Mouse (Mus musculus): ENCODE results near the gene Flna. TPM values are rescaled to one million over a fixed set of nuclear protein-coding genes. Genes with fewer than 3 reads are reported as not detected.
"Not testable (repeated sequence)": the region's sequence is repeated elsewhere in the genome, so short reads cannot be mapped to it uniquely, and the experiment has no call there.

Gene Flna
- total and polyA plus RNA-seq, 3 experiments: 87.4 to 218 (median 104) TPM

DNA sequence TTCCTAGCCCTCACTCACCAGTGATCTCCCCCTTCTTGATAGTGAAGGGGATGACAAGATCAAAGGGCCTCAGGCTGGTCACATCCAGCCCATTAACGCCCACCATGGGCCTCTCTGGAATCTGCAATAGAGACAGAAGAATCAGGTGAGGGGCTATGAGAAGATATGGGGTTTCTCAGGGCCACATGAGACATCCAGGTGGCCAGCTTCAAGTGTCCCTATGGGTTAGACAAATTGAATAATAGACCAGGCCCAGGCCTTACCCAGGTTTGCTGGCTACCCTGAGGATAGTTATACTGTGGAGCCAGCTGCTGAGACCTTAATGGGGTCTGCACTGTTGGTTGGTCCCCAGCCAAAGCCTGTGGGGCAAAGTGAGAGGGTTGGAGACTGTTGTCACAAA is 19.6 kb downstream of the Flna start:
- Histone ChIP-seq H3K9ac (ENCODE audit: low read depth, low read length) (no peak overlapping the region), H3K79me2 (replicated peaks; ENCODE audit: control insufficient read depth, insufficient read depth, low read length) (no peaks in the 10 kb centered on the region), H3K36me3 (ENCODE audit: control insufficient read depth, insufficient read depth, low read length) (no peaks in the 10 kb centered on the region; the same call in 1 of the 2 replicates), H3K4me3 (no peak overlapping the region), H3K4me1 (ENCODE audit: control insufficient read depth, insufficient read depth, low read length) (no peaks in the 10 kb centered on the region), H3K27me3 (ENCODE audit: control insufficient read depth, insufficient read depth, low read length) (no peaks in the 10 kb centered on the region), H3K27ac (no peak overlapping the region)
- no peak for DNase-seq
- TF ChIP-seq POLR2A (IDR thresholded peaks at IDR 0.05; ENCODE audit: insufficient read depth, low read depth, low read length): no peak
- 56% methylated on average over 1 of the region's 1 CpGs for WGBS
- intact Hi-C loops (cut with DNase I): no loop called here

DNA sequence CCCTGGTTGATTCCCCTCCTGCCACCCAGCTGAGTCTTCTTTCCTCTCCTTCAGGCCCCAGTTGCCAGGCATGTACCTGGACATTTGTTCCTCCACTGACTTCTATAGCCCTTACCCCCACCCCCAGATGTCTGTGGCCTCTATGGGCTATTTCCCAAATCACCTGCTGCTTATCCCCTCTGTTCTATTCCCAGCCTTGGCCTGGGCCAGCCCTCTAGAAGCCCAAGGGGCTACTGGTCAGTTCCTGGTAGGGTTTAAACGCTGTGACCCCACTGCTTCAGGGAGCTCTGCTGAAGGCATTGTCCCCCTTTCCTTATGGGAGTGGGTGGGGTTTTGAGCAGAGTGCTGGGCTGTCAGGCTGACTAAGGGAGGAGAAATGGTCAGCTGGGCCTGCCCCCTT is 29.5 kb downstream of the Flna start:
- DNase-seq; H3K27me3 ChIP-seq (ENCODE audit: control insufficient read depth, insufficient read depth, low read length); H3K4me1 ChIP-seq (ENCODE audit: control insufficient read depth, insufficient read depth, low read length); H3K4me3 ChIP-seq; intact Hi-C loops (cut with DNase I); H3K79me2 ChIP-seq (replicated peaks; ENCODE audit: control insufficient read depth, insufficient read depth, low read length); H3K9ac ChIP-seq (ENCODE audit: low read depth, low read length); H3K36me3 ChIP-seq (ENCODE audit: control insufficient read depth, insufficient read depth, low read length); H3K27ac ChIP-seq: not testable (repeated sequence)
- 36% methylated on average over 1 of the region's 1 CpGs for WGBS

- no peaks in the 10 kb centered on the region for H3K27me3 ChIP-seq (ENCODE audit: control insufficient read depth, insufficient read depth, low read length)
- intact Hi-C loops (cut with DNase I): no loop called here
- 56% methylated on average over 13 of the region's 13 CpGs for WGBS
- TF ChIP-seq EP300 (IDR thresholded peaks at IDR 0.05; ENCODE audit: insufficient read depth, low read depth, low read length) (no peak), POLR2A (IDR thresholded peaks at IDR 0.05; ENCODE audit: insufficient read depth, low read depth, low read length) (no peak), CTCF (IDR thresholded peaks at IDR 0.05) (no peak)
- H3K4me1 ChIP-seq (ENCODE audit: control insufficient read depth, insufficient read depth, low read length): no peaks in the 10 kb centered on the region
- no peak overlapping the region for H3K27ac ChIP-seq
- H3K79me2 ChIP-seq (replicated peaks; ENCODE audit: control insufficient read depth, insufficient read depth, low read length): no peaks in the 10 kb centered on the region
- no peak for DNase-seq
- no peaks in the 10 kb centered on the region for H3K36me3 ChIP-seq (ENCODE audit: control insufficient read depth, insufficient read depth, low read length)
- no peak overlapping the region for H3K4me3 ChIP-seq
- no peak overlapping the region for H3K9ac ChIP-seq (ENCODE audit: low read depth, low read length)
These were observed 30.2 kb downstream of the Flna start for GRCm38 (mm10) chrX:74219449-74219848.

GRCm38 (mm10) chrX:74218496-74218895 is 31.1 kb downstream of the Flna start:
- DNase-seq: no peak

GRCm38 (mm10) chrX:74203556-74203955 is 46.1 kb downstream of the Flna start:
- Histone ChIP-seq H3K27me3 (ENCODE audit: control insufficient read depth, insufficient read depth, low read length) (no peaks in the 10 kb centered on the region), H3K4me1 (ENCODE audit: control insufficient read depth, insufficient read depth, low read length) (no peaks in the 10 kb centered on the region), H3K36me3 (ENCODE audit: control insufficient read depth, insufficient read depth, low read length) (no peaks in the 10 kb centered on the region), H3K4me3 (no peak overlapping the region), H3K79me2 (replicated peaks; ENCODE audit: control insufficient read depth, insufficient read depth, low read length) (no peaks in the 10 kb centered on the region), H3K27ac (no peak overlapping the region), H3K9ac (ENCODE audit: low read depth, low read length) (no peak overlapping the region)
- no peak for DNase-seq
- intact Hi-C loops (cut with DNase I): no loop called here
- TF ChIP-seq POLR2A (IDR thresholded peaks at IDR 0.05; ENCODE audit: insufficient read depth, low read depth, low read length) (no peak), CTCF (IDR thresholded peaks at IDR 0.05) (no peak), EP300 (IDR thresholded peaks at IDR 0.05; ENCODE audit: insufficient read depth, low read depth, low read length) (no peak)
- 72% methylated on average over 2 of the region's 2 CpGs for WGBS

More at GRCm38 (mm10) chrX:74218496-74218895, 31.1 kb downstream of the Flna start:
- TF ChIP-seq POLR2A (IDR thresholded peaks at IDR 0.05; ENCODE audit: insufficient read depth, low read depth, low read length) (no peak), CTCF (IDR thresholded peaks at IDR 0.05) (no peak), EP300 (IDR thresholded peaks at IDR 0.05; ENCODE audit: insufficient read depth, low read depth, low read length) (no peak)
- Histone ChIP-seq H3K79me2 (replicated peaks; ENCODE audit: control insufficient read depth, insufficient read depth, low read length) (no peaks in the 10 kb centered on the region), H3K9ac (ENCODE audit: low read depth, low read length) (no peak overlapping the region), H3K4me3 (no peak overlapping the region), H3K4me1 (ENCODE audit: control insufficient read depth, insufficient read depth, low read length) (no peaks in the 10 kb centered on the region), H3K36me3 (ENCODE audit: control insufficient read depth, insufficient read depth, low read length) (no peaks in the 10 kb centered on the region), H3K27me3 (ENCODE audit: control insufficient read depth, insufficient read depth, low read length) (no peaks in the 10 kb centered on the region), H3K27ac (no peak overlapping the region)
- intact Hi-C loops (cut with DNase I): no loop called here
- 93% methylated on average over 4 of the region's 4 CpGs for WGBS

GRCm38 (mm10) chrX:74176959-74177358 is 72.7 kb downstream of the Flna start, which contains the start of gene Tktl1:
Gene Tktl1, plus strand, starts transcription at chrX:74177259.
- H3K4me1 ChIP-seq (ENCODE audit: control insufficient read depth, insufficient read depth, low read length): no peaks in the 10 kb centered on the region
- no peaks in the 10 kb centered on the region for H3K36me3 ChIP-seq (ENCODE audit: control insufficient read depth, insufficient read depth, low read length)
- intact Hi-C loops (cut with DNase I): no loop called here
- no peak within 1 kb of the TSS for H3K27ac ChIP-seq
- no peaks in the 10 kb centered on the region for H3K79me2 ChIP-seq (replicated peaks; ENCODE audit: control insufficient read depth, insufficient read depth, low read length)
- H3K4me3 ChIP-seq: no peak within 1 kb of the TSS
- H3K9ac ChIP-seq (ENCODE audit: low read depth, low read length): no peak within 1 kb of the TSS
- WGBS: 88% methylated on average over 17 of the region's 17 CpGs
- no peaks in the 10 kb centered on the region for H3K27me3 ChIP-seq (ENCODE audit: control insufficient read depth, insufficient read depth, low read length)
- DNase-seq: no peak
- TF ChIP-seq POLR2A (IDR thresholded peaks at IDR 0.05; ENCODE audit: insufficient read depth, low read depth, low read length) (no peak), EP300 (IDR thresholded peaks at IDR 0.05; ENCODE audit: insufficient read depth, low read depth, low read length) (no peak), CTCF (IDR thresholded peaks at IDR 0.05) (no peak)

Small RNA genes within 50 kb of the gene (microRNA-seq; reads per million reads assigned to microRNA genes)
- 0.77 to 1.7 reads per million in 2 experiments for gene Mir7091

Other genes with a start within 250 kb of the Flna start
- 10 to 100 TPM; 56.7 to 58.0 TPM for gene Irak1, start 225.9 kb downstream of the Flna start, total RNA-seq (2021)
- 112 and 128 TPM in 2 replicates for gene Irak1, start 225.9 kb downstream of the Flna start, polyA plus RNA-seq (2012; rRNA removed)
- gene Opn1mw, start 122.4 kb downstream of the Flna start, total RNA-seq (2021): not detected
- gene Opn1mw, start 122.4 kb downstream of the Flna start, polyA plus RNA-seq (2012; rRNA removed): not detected in 2 replicates
- gene Mecp2, start 114.5 kb downstream of the Flna start, total RNA-seq (2021): 10 to 100 TPM; 27.0 to 32.6 TPM
- gene Mecp2, start 114.5 kb downstream of the Flna start, polyA plus RNA-seq (2012; rRNA removed): 6.2 and 9.6 TPM in 2 replicates
- not detected for gene Tex28, start 82.0 kb downstream of the Flna start, total RNA-seq (2021)
- not detected in 2 replicates for gene Tex28, start 82.0 kb downstream of the Flna start, polyA plus RNA-seq (2012; rRNA removed)
- gene Tktl1, start 72.6 kb downstream of the Flna start, total RNA-seq (2021): not detected
- gene Tktl1, start 72.6 kb downstream of the Flna start, polyA plus RNA-seq (2012; rRNA removed): not detected in 2 replicates
- 10 to 100 TPM; 33.8 to 37.6 TPM for gene Emd, start 4.9 kb upstream of the Flna start, total RNA-seq (2021)
- gene Emd, start 4.9 kb upstream of the Flna start, polyA plus RNA-seq (2012; rRNA removed): 49.5 and 75.7 TPM in 2 replicates
- gene Rpl10, start 21.0 kb upstream of the Flna start, total RNA-seq (2021): 100 to 1,000 TPM; 200 to 274 TPM
- gene Rpl10, start 21.0 kb upstream of the Flna start, polyA plus RNA-seq (2012; rRNA removed): 593 and 754 TPM in 2 replicates
- gene Taz, start 32.1 kb upstream of the Flna start, total RNA-seq (2021): 10 to 100 TPM; 45.6 to 47.4 TPM
- 93.5 and 103 TPM in 2 replicates for gene Taz, start 32.1 kb upstream of the Flna start, polyA plus RNA-seq (2012; rRNA removed)
- gene Dnase1l1, start 32.5 kb upstream of the Flna start, total RNA-seq (2021): 10 to 100 TPM; 15.4 to 19.7 TPM
- gene Dnase1l1, start 32.5 kb upstream of the Flna start, polyA plus RNA-seq (2012; rRNA removed): 21.2 and 33.2 TPM in 2 replicates
- gene Atp6ap1, start 47.3 kb upstream of the Flna start, total RNA-seq (2021): 100 to 1,000 TPM; 131 to 132 TPM
- gene Atp6ap1, start 47.3 kb upstream of the Flna start, polyA plus RNA-seq (2012; rRNA removed): 240 and 378 TPM in 2 replicates
- 10 to 100 TPM; 63.1 to 71.6 TPM for gene Gdi1, start 55.2 kb upstream of the Flna start, total RNA-seq (2021)
- 121 and 191 TPM in 2 replicates for gene Gdi1, start 55.2 kb upstream of the Flna start, polyA plus RNA-seq (2012; rRNA removed)
- gene Fam50a, start 63.2 kb upstream of the Flna start, total RNA-seq (2021): 10 to 100 TPM; 24.6 to 24.9 TPM
- 7.1 and 10.2 TPM in 2 replicates for gene Fam50a, start 63.2 kb upstream of the Flna start, polyA plus RNA-seq (2012; rRNA removed)
- gene Plxna3, start 79.2 kb upstream of the Flna start, total RNA-seq (2021): 1 to 10 TPM in 1 of 2 experiments, under 1 TPM in 1; 0.65 to 1.0 TPM
- gene Plxna3, start 79.2 kb upstream of the Flna start, polyA plus RNA-seq (2012; rRNA removed): 4.7 and 5.6 TPM in 2 replicates
- 10 to 100 TPM; 24.4 to 32.0 TPM for gene Lage3, start 103.8 kb upstream of the Flna start, total RNA-seq (2021)
- gene Lage3, start 103.8 kb upstream of the Flna start, polyA plus RNA-seq (2012; rRNA removed): 38.5 and 44.6 TPM in 2 replicates
- gene Ubl4a, start 123.4 kb upstream of the Flna start, total RNA-seq (2021): 10 to 100 TPM; 68.5 to 79.2 TPM
- 58.1 and 93.7 TPM in 2 replicates for gene Ubl4a, start 123.4 kb upstream of the Flna start, polyA plus RNA-seq (2012; rRNA removed)
- 1 to 10 TPM; 5.1 to 5.8 TPM for gene Slc10a3, start 123.5 kb upstream of the Flna start, total RNA-seq (2021)
- gene Slc10a3, start 123.5 kb upstream of the Flna start, polyA plus RNA-seq (2012; rRNA removed): 10.4 and 12.6 TPM in 2 replicates
- gene Fam3a, start 143.5 kb upstream of the Flna start, total RNA-seq (2021): 10 to 100 TPM; 16.6 to 21.5 TPM
- 29.8 and 32.4 TPM in 2 replicates for gene Fam3a, start 143.5 kb upstream of the Flna start, polyA plus RNA-seq (2012; rRNA removed)
- gene Ikbkg, start 143.5 kb upstream of the Flna start, total RNA-seq (2021): 10 to 100 TPM; 39.7 to 47.6 TPM
- gene Ikbkg, start 143.5 kb upstream of the Flna start, polyA plus RNA-seq (2012; rRNA removed): 11.0 and 18.2 TPM in 2 replicates
- gene G6pdx, start 179.4 kb upstream of the Flna start, total RNA-seq (2021): 1 to 10 TPM; 6.5 to 7.1 TPM
- 13.1 and 13.9 TPM in 2 replicates for gene G6pdx, start 179.4 kb upstream of the Flna start, polyA plus RNA-seq (2012; rRNA removed)
- gene Gm6880, start 231.6 kb upstream of the Flna start, total RNA-seq (2021): not detected
- gene Gm6880, start 231.6 kb upstream of the Flna start, polyA plus RNA-seq (2012; rRNA removed): not detected in 2 replicates